Mouse (Mus musculus) heart, postnatal 36 days (tissue): ENCODE results near the gene Nmur1. TPM values are rescaled to one million over a fixed set of nuclear protein-coding genes. Genes with fewer than 3 reads are reported as not detected.
A peak's percentile ranks its signal among the peaks of the same experiment; 100 is the strongest.
"Not testable (repeated sequence)": the region's sequence is repeated elsewhere in the genome, so short reads cannot be mapped to it uniquely, and the experiment has no call there.

Experiments used
- DNase-seq, 2 experiments: peaks; one replicate each; pipeline ENCODE4 v3.0.0; 2021 to 2022
- intact Hi-C: fragments of 180-260 bp; cut with DNase I; formaldehyde crosslinking; loops from one replicate; pipeline ENCODE4 v1.15.1; 2025
- microRNA-seq, 2 experiments: library from miRNA; unstranded; fragments of <30 nt; microRNA quantifications; one replicate each; pipeline ENCODE4 v1.2.0; 2021; ENCODE audit warnings: borderline number of aligned reads in 2 of 2
- total RNA-seq, 2 experiments: library from RNA; stranded (reverse); gene quantifications; 2 replicates each; pipeline ENCODE4 v1.2.3; 2021

The Nmur1 gene
- total RNA-seq, 2 experiments from 2014 or later: not detected

DNA sequence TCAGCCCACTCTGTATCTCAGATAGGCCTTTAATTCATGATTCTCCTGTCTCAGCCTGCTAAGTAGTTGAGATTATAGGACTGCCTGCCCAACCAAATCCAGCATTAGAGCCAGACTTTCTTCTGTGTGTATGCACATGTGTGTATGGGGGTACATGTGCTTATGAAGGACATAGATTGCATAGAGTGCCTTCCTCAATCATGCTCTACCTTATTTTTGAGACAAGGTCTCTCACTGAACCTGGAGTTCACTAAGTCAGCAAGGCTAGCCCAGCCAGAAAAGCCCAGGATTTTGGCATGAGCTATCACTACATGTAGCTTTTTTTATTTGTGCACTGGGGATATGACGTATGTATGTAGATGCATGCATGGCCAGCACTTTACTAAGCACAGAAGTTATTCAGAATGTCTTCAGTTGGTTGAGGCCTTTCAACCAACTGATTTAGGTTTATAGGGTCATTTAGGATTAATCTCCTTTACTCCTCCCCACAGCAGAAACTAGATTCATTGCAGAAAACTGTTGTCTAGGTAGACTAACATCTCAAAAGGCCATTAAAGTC lies 82.9 kb downstream of the Nmur1 start:
- DNase-seq: no peak
- intact Hi-C loops: no loop called here

- intact Hi-C loops: no loop called here
- no peak for DNase-seq
Measured at GRCm38 (mm10) chr1:86342371-86342770, 83.7 kb downstream of the Nmur1 start.

DNA sequence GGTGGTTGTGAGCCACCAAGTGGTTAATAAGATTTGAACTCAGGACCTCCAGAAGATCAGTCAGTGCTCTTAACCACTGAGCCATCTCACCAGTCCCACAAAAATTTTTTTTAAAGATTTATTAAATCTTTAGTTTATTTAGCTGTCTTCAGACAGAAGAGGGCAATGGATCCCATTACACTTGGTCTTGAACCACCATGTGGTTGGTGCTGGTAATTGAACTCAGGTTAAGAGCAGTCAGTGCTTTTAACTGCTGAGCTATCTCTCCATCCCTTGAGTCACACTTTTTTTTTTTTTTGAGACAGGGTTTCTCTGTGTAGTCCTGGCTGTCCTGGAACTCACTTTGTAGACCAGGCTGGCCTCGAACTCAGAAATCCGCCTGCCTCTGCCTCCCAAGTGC lies 84.9 kb downstream of the Nmur1 start:
- DNase-seq, intact Hi-C loops: not testable (repeated sequence)

DNA sequence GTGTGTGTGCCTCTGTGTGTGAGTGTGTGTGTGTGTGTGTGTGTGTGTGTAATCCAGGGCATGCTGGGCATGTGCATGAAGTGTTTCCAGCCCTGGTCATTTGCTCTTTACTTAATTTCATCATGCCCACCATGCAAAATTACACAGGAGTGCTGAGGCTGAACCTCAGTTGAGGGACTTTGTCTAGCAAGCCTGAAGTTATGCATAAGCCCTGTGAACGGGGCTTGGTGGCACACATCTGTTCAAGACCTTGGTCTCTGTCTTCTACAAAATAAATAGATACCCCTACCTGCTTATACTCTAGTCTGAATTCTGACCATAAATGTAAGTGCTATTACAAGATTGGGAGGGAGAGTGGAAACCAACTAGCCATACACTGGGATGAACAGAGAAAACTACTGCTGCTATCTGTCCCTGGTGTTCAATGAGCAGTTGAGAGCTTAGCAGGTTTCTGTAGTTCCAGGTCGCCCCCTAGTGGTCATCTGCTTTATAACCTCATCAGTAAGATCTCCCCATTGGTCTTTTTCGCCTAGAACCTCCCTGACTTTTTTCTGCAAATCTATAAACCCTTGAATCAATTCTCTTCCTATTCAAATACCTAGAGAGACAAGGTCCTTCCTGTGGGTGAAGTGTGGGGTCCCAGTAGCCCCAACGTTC lies 86.7 kb downstream of the Nmur1 start:
- intact Hi-C loops: loop anchor here (1.0 to 5.0 kb wide), 3 partner anchors 125 to 277 kb away; partner anchors contain the start of gene Psmd1
- peak; percentile 75 to 79 for DNase-seq

GRCm38 (mm10) chr1:86336330-86336729 lies 89.7 kb downstream of the Nmur1 start:
- intact Hi-C loops: loop anchor here (5.0 kb wide), 1 partner anchor 274 kb away; the partner anchor contains the start of gene Psmd1
- no peak for DNase-seq

Small RNA genes within 50 kb of the gene (microRNA-seq; reads per million reads assigned to microRNA genes)
- 28.9 to 39.7 reads per million in 2 experiments for gene mmu-mir-3535

Other genes starting within 250 kb of the Nmur1 start
- under 1 TPM; 0.30 to 0.42 TPM for gene B3gnt7, start 123.4 kb downstream of the Nmur1 start, total RNA-seq
- gene Ncl, start 66.8 kb downstream of the Nmur1 start, total RNA-seq: 100 to 1,000 TPM; 109 to 127 TPM
- gene Tex44, start 101 bp upstream of the Nmur1 start, total RNA-seq: not detected
- 100 to 1,000 TPM; 202 to 234 TPM for gene Ptma, start 100.5 kb upstream of the Nmur1 start, total RNA-seq
- 10 to 100 TPM; 41.7 to 44.1 TPM for gene Pde6d, start 156.4 kb upstream of the Nmur1 start, total RNA-seq
- 10 to 100 TPM in 1 of 2 experiments, 1 to 10 TPM in 1; 10.0 to 11.2 TPM for gene Cops7b, start 156.7 kb upstream of the Nmur1 start, total RNA-seq
- under 1 TPM in 1 of 2 experiments, not detected in 1; 0.28 TPM for gene Nppc, start 244.3 kb upstream of the Nmur1 start, total RNA-seq